Mouse (Mus musculus) lung, adult 2 months (tissue): ENCODE results near the gene Slc12a5. TPM values are rescaled to one million over a fixed set of nuclear protein-coding genes. Genes with fewer than 3 reads are reported as not detected.

Experiments
- DNase-seq: peaks from one replicate; pipeline ENCODE4 v3.0.0; 2022
- H3K4me1 ChIP-seq: fragments of 200-500 bp; 2 replicates; pipeline ENCODE4 v1.6.1; 2011; ENCODE audit warnings: low read length; ENCODE audit not compliant: control insufficient read depth, insufficient read depth
- H3K4me3 ChIP-seq: fragments of 200-500 bp; replicated peaks from 2 replicates; pipeline ENCODE3; 2011; ENCODE audit warnings: low read depth, mild to moderate bottlenecking, control low read depth, low read length; ENCODE audit errors: extremely low read depth
- CTCF ChIP-seq: fragments of 200-500 bp; IDR thresholded peaks from 2 replicates; pipeline ENCODE4 v1.5.1; 2011; ENCODE audit warnings: mild to moderate bottlenecking, low read length, control low read depth; ENCODE audit not compliant: insufficient read depth
- POLR2A ChIP-seq: fragments of 200-500 bp; IDR thresholded peaks from 2 replicates; pipeline ENCODE4 v1.6.1; 2011; ENCODE audit warnings: low read depth, mild to moderate bottlenecking, control low read depth, low read length, borderline replicate concordance; ENCODE audit errors: extremely low read depth
- whole genome bisulfite sequencing: fragments of 180-500 bp; shearing (Covaris S2); methylation state at CpG from one replicate; pipeline ENCODE4 v1.1.7; 2018; 5-methylcytosine and 5-hydroxymethylcytosine counted together
- polyA plus RNA-seq: library from polyadenylated mRNA; depleted of rRNA; stranded (reverse); fragments of >200 nt; gene quantifications from 2 replicates; pipeline ENCODE4 v1.2.3, GENCODE M21; 2012; rRNA removed

The Slc12a5 gene
- polyA plus RNA-seq, 1 experiment = 3.6 TPM

- DNase-seq = no peak
- no peak overlapping the region for H3K4me3 ChIP-seq
- H3K4me1 ChIP-seq = peaks cover 5% of the 10 kb centered on the region
- WGBS = 55% methylated on average over 4 of the region's 4 CpGs
- TF ChIP-seq CTCF (no peak), POLR2A (no peak)
These were observed 76.8 kb downstream of the Slc12a5 start for GRCm38 (mm10) chr2:165037415-165037814.

- no peak overlapping the region for H3K4me3 ChIP-seq
- WGBS = 74% methylated on average over 5 of the region's 5 CpGs
- no peak for DNase-seq
- H3K4me1 ChIP-seq = no peaks in the 10 kb centered on the region
- TF ChIP-seq POLR2A (no peak), CTCF (no peak)
These were observed 81.5 kb downstream of the Slc12a5 start for GRCm38 (mm10) chr2:165042126-165042525.

- no peak for DNase-seq
- 13% methylated on average over 17 of the region's 17 CpGs for WGBS
- TF ChIP-seq POLR2A = no peak
- TF ChIP-seq CTCF = no peak
- Histone ChIP-seq H3K4me1 (no peaks in the 10 kb centered on the region), H3K4me3 (no peak overlapping the region)
These were observed 82.6 kb downstream of the Slc12a5 start for GRCm38 (mm10) chr2:165043090-165043636.

GRCm38 (mm10) chr2:165043729-165044128, 83.1 kb downstream of the Slc12a5 start:
- no peaks in the 10 kb centered on the region for H3K4me1 ChIP-seq
- TF ChIP-seq CTCF = no peak
- no peak for DNase-seq
- 65% methylated on average over 2 of the region's 2 CpGs for WGBS
- H3K4me3 ChIP-seq = no peak overlapping the region

- Histone ChIP-seq H3K4me3 (no peak overlapping the region), H3K4me1 (no peaks in the 10 kb centered on the region)
- no peak for DNase-seq
- TF ChIP-seq POLR2A (no peak), CTCF (no peak)
- 61% methylated on average over 5 of the region's 5 CpGs for WGBS
These were observed 88.4 kb downstream of the Slc12a5 start for GRCm38 (mm10) chr2:165049044-165049443.

Other genes with a start within 250 kb of the Slc12a5 start
- gene Spint5, start 245.5 kb upstream of the Slc12a5 start, polyA plus RNA-seq = not detected in 2 replicates
- gene Wfdc3, start 214.9 kb upstream of the Slc12a5 start, polyA plus RNA-seq = 1.3 and 2.3 TPM in 2 replicates
- gene Dnttip1, start 214.8 kb upstream of the Slc12a5 start, polyA plus RNA-seq = 25.5 and 63.1 TPM in 2 replicates
- 6.2 and 9.7 TPM in 2 replicates for gene Ube2c, start 190.9 kb upstream of the Slc12a5 start, polyA plus RNA-seq
- gene Tnnc2, start 180.8 kb upstream of the Slc12a5 start, polyA plus RNA-seq = 237 TPM in 1 of 2 replicates, not detected in the other
- gene Snx21, start 175.0 kb upstream of the Slc12a5 start, polyA plus RNA-seq = 52.0 and 61.8 TPM in 2 replicates
- gene Acot8, start 155.9 kb upstream of the Slc12a5 start, polyA plus RNA-seq = 35.7 and 38.6 TPM in 2 replicates
- 3.1 and 3.8 TPM in 2 replicates for gene Zswim3, start 155.7 kb upstream of the Slc12a5 start, polyA plus RNA-seq
- gene Zswim1, start 138.1 kb upstream of the Slc12a5 start, polyA plus RNA-seq = 9.8 and 10.3 TPM in 2 replicates
- gene Spata25, start 132.3 kb upstream of the Slc12a5 start, polyA plus RNA-seq = 0.54 and 1.1 TPM in 2 replicates
- 289 and 294 TPM in 2 replicates for gene Ctsa, start 127.9 kb upstream of the Slc12a5 start, polyA plus RNA-seq
- 14.8 and 17.9 TPM in 2 replicates for gene Neurl2, start 127.3 kb upstream of the Slc12a5 start, polyA plus RNA-seq
- gene Pltp, start 103.1 kb upstream of the Slc12a5 start, polyA plus RNA-seq = 873 and 1,096 TPM in 2 replicates
- gene Pcif1, start 81.5 kb upstream of the Slc12a5 start, polyA plus RNA-seq = 42.9 and 44.3 TPM in 2 replicates
- 33.2 and 34.9 TPM in 2 replicates for gene Zfp335, start 49.0 kb upstream of the Slc12a5 start, polyA plus RNA-seq
- gene Mmp9, start 20.0 kb upstream of the Slc12a5 start, polyA plus RNA-seq = 12.4 and 13.4 TPM in 2 replicates
- 27.7 and 29.1 TPM in 2 replicates for gene Ncoa5, start 74.1 kb downstream of the Slc12a5 start, polyA plus RNA-seq
- gene Cd40, start 94.8 kb downstream of the Slc12a5 start, polyA plus RNA-seq = 36.2 and 51.7 TPM in 2 replicates
- gene 1700025C18Rik, start 129.9 kb downstream of the Slc12a5 start, polyA plus RNA-seq = not detected in 2 replicates